Mouse (Mus musculus): Measurements from ENCODE around the gene Slc17a1. TPM values are rescaled to one million over a fixed set of nuclear protein-coding genes. Genes with fewer than 3 reads are reported as not detected.

Gene Slc17a1
- total and polyA plus RNA-seq, 2 experiments from 2014 or later = not detected

DNA sequence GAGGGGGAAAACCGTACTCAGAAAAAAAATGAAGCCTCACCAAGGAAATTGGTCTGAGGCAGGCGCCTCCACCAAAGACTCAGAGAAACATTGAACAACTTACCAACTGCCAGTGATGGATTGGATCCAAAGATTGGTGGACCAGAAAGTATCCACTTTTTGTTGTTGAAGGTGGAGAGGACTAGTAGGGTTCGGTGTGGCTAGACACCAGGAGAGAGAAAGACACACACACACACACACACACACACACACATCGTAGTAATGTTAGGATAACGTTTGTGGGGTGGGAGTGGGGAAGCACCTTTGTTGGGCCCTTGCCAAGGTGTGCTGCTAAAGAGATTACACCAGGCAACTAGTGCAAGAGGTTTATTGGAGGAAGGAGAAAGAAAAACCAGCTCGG, 550 bp upstream of the Slc17a1 start:
- H3K4me1 ChIP-seq (ENCODE audit: insufficient read depth) = no peaks in the 10 kb centered on the region
- WGBS = 85% methylated on average over 6 of the region's 6 CpGs
- H3K27me3 ChIP-seq (ENCODE audit: insufficient read depth, low read length) = no peaks in the 10 kb centered on the region
- no peaks in the 10 kb centered on the region for H3K36me3 ChIP-seq (ENCODE audit: insufficient read depth)
- no peak overlapping the region for H3K27ac ChIP-seq (ENCODE audit: low read depth, low read length)
- H3K4me2 ChIP-seq (ENCODE audit: low read depth) = no peak overlapping the region
- no peak overlapping the region for H3K9ac ChIP-seq
- DNase-seq (no peak), ATAC-seq (no peak)
- TF ChIP-seq CTCF (IDR thresholded peaks at IDR 0.05; ENCODE audit: low read depth) = no peak
- no peaks in the 10 kb centered on the region for H3K9me3 ChIP-seq (ENCODE audit: low read length)
- no peak overlapping the region for H3K4me3 ChIP-seq (ENCODE audit: low read depth, low read length)

DNA sequence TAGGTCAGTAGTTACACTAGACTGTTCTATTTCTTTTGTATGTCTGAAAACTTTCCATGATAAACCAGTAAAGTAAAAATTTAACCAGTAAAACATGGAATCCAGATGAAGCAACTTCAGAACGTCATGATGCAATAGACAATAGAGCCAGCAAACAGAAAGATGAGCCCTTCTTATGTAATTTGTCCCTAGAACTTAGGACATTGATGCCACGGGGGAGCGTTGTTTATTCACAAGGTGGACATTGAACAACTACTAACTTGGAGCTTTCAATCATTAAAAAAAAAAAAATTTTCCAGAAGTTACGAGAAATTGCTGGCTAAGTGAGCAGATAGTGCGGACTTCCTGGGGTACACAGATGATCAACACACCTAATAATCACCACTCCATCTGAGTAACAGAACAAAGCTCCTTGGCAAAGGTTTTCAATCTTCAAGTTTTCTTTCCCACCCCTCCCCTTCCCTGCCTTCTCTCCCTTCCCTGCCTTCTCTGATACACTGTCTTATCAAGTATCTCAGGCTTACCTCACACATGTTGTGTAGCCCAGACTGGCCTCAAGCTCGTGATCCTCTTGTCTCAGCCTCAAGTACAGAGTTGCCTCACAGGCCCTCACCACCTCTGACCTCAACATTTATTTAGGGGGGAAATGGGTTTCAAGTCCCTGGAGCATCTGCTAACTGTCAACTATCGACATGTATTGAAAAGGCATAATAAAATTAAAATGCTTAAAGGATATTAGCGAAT, 1.4 kb downstream of the Slc17a1 start:
- 91% methylated on average over 8 of the region's 8 CpGs for WGBS
- no peaks in the 10 kb centered on the region for H3K36me3 ChIP-seq (ENCODE audit: insufficient read depth)
- no peaks in the 10 kb centered on the region for H3K4me1 ChIP-seq (ENCODE audit: insufficient read depth)
- H3K27ac ChIP-seq (ENCODE audit: low read depth, low read length) = no peak overlapping the region
- DNase-seq (no peak), ATAC-seq (no peak)
- H3K4me2 ChIP-seq (ENCODE audit: low read depth) = no peak overlapping the region
- H3K4me3 ChIP-seq (ENCODE audit: low read depth, low read length) = no peak overlapping the region
- H3K9ac ChIP-seq = no peak overlapping the region
- TF ChIP-seq CTCF (IDR thresholded peaks at IDR 0.05; ENCODE audit: low read depth) = no peak
- no peaks in the 10 kb centered on the region for H3K9me3 ChIP-seq (ENCODE audit: low read length)
- no peaks in the 10 kb centered on the region for H3K27me3 ChIP-seq (ENCODE audit: insufficient read depth, low read length)

DNA sequence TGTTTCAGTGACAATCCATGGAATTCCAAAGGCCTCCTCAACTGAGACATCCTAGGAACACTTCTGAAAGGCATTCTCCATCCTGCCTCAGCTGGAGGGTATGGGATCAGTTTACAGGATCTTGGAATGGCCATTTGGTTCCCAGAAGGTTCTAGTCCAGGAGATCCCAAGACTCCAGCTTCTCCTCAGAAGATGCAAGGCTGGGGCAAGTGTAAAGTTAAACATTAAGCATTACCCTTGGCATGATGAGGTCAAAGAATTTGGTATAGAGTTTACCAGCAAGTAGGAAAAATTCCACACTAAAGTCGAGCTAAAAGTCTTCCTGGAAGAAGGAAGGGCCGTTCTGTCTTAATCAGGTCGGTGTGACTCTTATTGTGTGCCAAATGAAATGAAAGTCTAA, 2.4 kb downstream of the Slc17a1 start:
- DNase-seq (no peak), ATAC-seq (no peak)
- Histone ChIP-seq H3K4me2 (ENCODE audit: low read depth) (no peak overlapping the region), H3K9me3 (ENCODE audit: low read length) (no peaks in the 10 kb centered on the region), H3K36me3 (ENCODE audit: insufficient read depth) (no peaks in the 10 kb centered on the region), H3K27ac (ENCODE audit: low read depth, low read length) (no peak overlapping the region), H3K4me3 (ENCODE audit: low read depth, low read length) (no peak overlapping the region), H3K4me1 (ENCODE audit: insufficient read depth) (no peaks in the 10 kb centered on the region), H3K9ac (no peak overlapping the region), H3K27me3 (ENCODE audit: insufficient read depth, low read length) (no peaks in the 10 kb centered on the region)
- TF ChIP-seq CTCF (IDR thresholded peaks at IDR 0.05; ENCODE audit: low read depth) = no peak
- 86% methylated on average over 3 of the region's 3 CpGs for WGBS

DNA sequence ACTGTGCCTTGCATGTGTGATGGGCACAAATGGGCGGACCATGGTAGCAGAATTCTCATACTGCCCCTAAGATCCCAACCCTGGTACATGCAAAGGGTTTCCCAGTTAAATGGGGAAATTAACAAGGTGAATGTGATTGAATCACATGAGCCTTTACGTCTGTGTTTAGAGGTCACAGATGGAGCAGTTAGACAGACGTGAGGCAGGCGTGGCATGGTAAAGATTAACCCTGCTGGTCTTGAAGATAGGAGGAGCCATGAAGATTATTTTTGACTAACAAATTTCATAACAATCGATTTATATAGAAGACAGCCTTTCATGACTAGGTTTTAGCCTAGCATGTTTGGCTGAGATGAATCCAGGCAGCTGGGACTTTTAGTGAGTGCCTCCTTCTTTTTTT, 5.6 kb downstream of the Slc17a1 start:
- Histone ChIP-seq H3K4me3 (ENCODE audit: low read depth, low read length) (no peak overlapping the region), H3K27me3 (ENCODE audit: insufficient read depth, low read length) (no peaks in the 10 kb centered on the region), H3K9ac (no peak overlapping the region), H3K4me2 (ENCODE audit: low read depth) (no peak overlapping the region), H3K36me3 (ENCODE audit: insufficient read depth) (no peaks in the 10 kb centered on the region), H3K9me3 (ENCODE audit: low read length) (no peaks in the 10 kb centered on the region), H3K4me1 (ENCODE audit: insufficient read depth) (no peaks in the 10 kb centered on the region), H3K27ac (ENCODE audit: low read depth, low read length) (no peak overlapping the region)
- no peak for DNase-seq
- WGBS = 82% methylated on average over 5 of the region's 5 CpGs
- ATAC-seq = no peak
- no peak for TF ChIP-seq CTCF (IDR thresholded peaks at IDR 0.05; ENCODE audit: low read depth)

DNA sequence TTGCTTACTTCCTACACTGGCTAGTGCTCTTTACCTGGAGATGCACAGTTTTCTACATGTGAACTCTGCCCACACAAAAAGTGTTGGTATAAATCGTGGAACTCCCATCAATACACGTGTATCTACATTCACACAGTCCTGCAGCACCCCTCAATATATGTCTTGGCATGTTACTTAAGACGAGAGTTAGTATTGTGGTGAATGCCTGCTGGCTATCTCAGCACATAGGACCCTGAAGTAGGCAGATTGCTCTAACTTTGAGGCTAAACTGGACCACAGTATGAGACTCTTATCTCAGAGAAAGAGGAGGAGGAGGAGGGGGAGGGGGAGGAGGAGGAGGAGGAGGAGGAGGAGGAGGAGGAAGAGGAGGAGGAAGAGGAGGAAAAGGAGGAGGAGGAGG, 11.6 kb downstream of the Slc17a1 start:
- H3K4me1 ChIP-seq (ENCODE audit: insufficient read depth) = no peaks in the 10 kb centered on the region
- no peak for DNase-seq
- WGBS = 82% methylated on average over 3 of the region's 3 CpGs

DNA sequence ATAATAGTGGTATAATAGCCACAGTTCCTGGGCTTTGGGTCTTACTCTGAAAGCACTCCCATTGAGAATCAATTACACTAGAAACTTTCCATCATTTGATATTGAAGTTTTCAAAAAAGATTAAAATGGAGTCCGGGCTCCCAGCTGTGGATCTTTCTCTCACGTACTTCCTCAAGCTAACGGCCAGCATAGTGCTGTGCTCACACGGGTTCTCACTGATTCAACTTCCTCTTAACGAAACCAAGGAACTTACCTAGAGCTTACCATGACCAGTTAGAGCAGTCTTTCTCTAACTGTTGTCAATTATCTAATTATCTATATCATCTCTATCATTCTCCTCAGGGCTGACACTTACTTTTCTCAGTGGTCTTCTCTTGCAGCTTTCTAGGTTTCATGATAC, 12.1 kb downstream of the Slc17a1 start:
- WGBS = 81% methylated on average over 5 of the region's 5 CpGs
- no peak for TF ChIP-seq CTCF (IDR thresholded peaks at IDR 0.05; ENCODE audit: low read depth)
- ATAC-seq (no peak), DNase-seq (no peak)
- Histone ChIP-seq H3K27me3 (ENCODE audit: insufficient read depth, low read length) (no peaks in the 10 kb centered on the region), H3K27ac (ENCODE audit: low read depth, low read length) (no peak overlapping the region), H3K4me1 (ENCODE audit: insufficient read depth) (no peaks in the 10 kb centered on the region), H3K4me2 (ENCODE audit: low read depth) (no peak overlapping the region), H3K9ac (no peak overlapping the region), H3K4me3 (ENCODE audit: low read depth, low read length) (no peak overlapping the region), H3K9me3 (ENCODE audit: low read length) (no peaks in the 10 kb centered on the region), H3K36me3 (ENCODE audit: insufficient read depth) (no peaks in the 10 kb centered on the region)

More for the DNA sequence above, 11.6 kb downstream of the Slc17a1 start:
- no peak for ATAC-seq
- TF ChIP-seq CTCF (IDR thresholded peaks at IDR 0.05; ENCODE audit: low read depth) = no peak
- Histone ChIP-seq H3K27me3 (ENCODE audit: insufficient read depth, low read length) (no peaks in the 10 kb centered on the region), H3K36me3 (ENCODE audit: insufficient read depth) (no peaks in the 10 kb centered on the region), H3K4me2 (ENCODE audit: low read depth) (no peak overlapping the region), H3K9ac (no peak overlapping the region), H3K9me3 (ENCODE audit: low read length) (no peaks in the 10 kb centered on the region), H3K4me3 (ENCODE audit: low read depth, low read length) (no peak overlapping the region), H3K27ac (ENCODE audit: low read depth, low read length) (no peak overlapping the region)

DNA sequence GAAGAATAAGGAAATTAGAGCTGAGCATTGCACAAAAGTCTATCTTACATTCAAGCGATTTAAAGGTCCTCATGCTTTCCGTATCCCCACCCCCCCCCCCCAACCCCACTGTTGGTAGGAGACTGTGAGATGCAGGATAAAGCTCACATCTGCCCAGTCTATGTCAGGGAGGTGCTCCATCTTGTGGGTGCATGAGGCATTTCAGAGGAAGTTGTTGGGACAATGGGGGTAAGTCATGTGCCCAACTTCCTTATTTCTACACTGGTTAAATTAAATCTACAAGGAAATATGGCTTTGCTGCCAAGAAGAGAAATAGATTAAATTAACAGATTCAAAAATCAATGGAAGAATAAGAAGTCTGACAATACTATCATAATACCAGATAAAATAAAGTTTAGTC, 18.0 kb downstream of the Slc17a1 start:
- H3K27ac ChIP-seq (ENCODE audit: low read depth, low read length) = no peak overlapping the region
- peak; percentile 66 for ATAC-seq
- 41% methylated on average over 2 of the region's 2 CpGs for WGBS
- DNase-seq = no peak
- no peak overlapping the region for H3K9ac ChIP-seq
- no peak overlapping the region for H3K4me3 ChIP-seq (ENCODE audit: low read depth, low read length)
- no peaks in the 10 kb centered on the region for H3K27me3 ChIP-seq (ENCODE audit: insufficient read depth, low read length)
- no peaks in the 10 kb centered on the region for H3K36me3 ChIP-seq (ENCODE audit: insufficient read depth)
- TF ChIP-seq CTCF (IDR thresholded peaks at IDR 0.05; ENCODE audit: low read depth) = peak; percentile 45
- no peak overlapping the region for H3K4me2 ChIP-seq (ENCODE audit: low read depth)
- no peaks in the 10 kb centered on the region for H3K4me1 ChIP-seq (ENCODE audit: insufficient read depth)
- no peaks in the 10 kb centered on the region for H3K9me3 ChIP-seq (ENCODE audit: low read length)

Data from forebrain, postnatal 0 days (tissue).